Mouse (Mus musculus): ENCODE measurements around the gene Trim47.
"Not testable (repeated sequence)": the region's sequence is repeated elsewhere in the genome, so short reads cannot be mapped to it uniquely, and the experiment has no call there.

Trim47 gene

GRCm38 (mm10) chr11:116134171-116134570, 7.2 kb upstream of the Trim47 start:
- peak in 1 of 2 experiments; percentile 9 for DNase-seq

GRCm38 (mm10) chr11:116133497-116133896, 6.5 kb upstream of the Trim47 start:
- peak in 1 of 2 experiments; percentile 19 for DNase-seq

- DNase-seq: peak; percentile 38 to 53
Observed at GRCm38 (mm10) chr11:116132366-116133333, 5.6 kb upstream of the Trim47 start.

- peak in 1 of 2 experiments; percentile 44 for DNase-seq
Observed at GRCm38 (mm10) chr11:116131349-116132170, 4.5 kb upstream of the Trim47 start.

GRCm38 (mm10) chr11:116130488-116131205, 3.6 kb upstream of the Trim47 start, which contains the start of gene Trim65:
TSS of gene Trim65 (minus strand) at chr11:116131128.
- peak; percentile 88 to 94 for DNase-seq

GRCm38 (mm10) chr11:116129993-116130487, 3.0 kb upstream of the Trim47 start:
- DNase-seq: peak in 1 of 2 experiments; percentile 27

- peak in 1 of 2 experiments; percentile 16 for DNase-seq
Observed at GRCm38 (mm10) chr11:116129091-116129790, 2.2 kb upstream of the Trim47 start.

GRCm38 (mm10) chr11:116127986-116128385, 976 bp upstream of the Trim47 start:
- peak in 1 of 2 experiments; percentile 46 for DNase-seq

GRCm38 (mm10) chr11:116126261-116126660, 749 bp downstream of the Trim47 start:
- peak in 1 of 2 experiments; percentile 5 for DNase-seq

GRCm38 (mm10) chr11:116121731-116122245, 5.2 kb downstream of the Trim47 start:
- DNase-seq: not testable (repeated sequence)

- DNase-seq: no peak
Observed at GRCm38 (mm10) chr11:116117819-116118218, 9.2 kb downstream of the Trim47 start.

- no peak for DNase-seq
Observed at GRCm38 (mm10) chr11:116117241-116117640, 9.8 kb downstream of the Trim47 start.

- no peak for DNase-seq
Observed at GRCm38 (mm10) chr11:116111611-116112203, 15.3 kb downstream of the Trim47 start.

- DNase-seq: no peak
Observed at GRCm38 (mm10) chr11:116111067-116111466, 15.9 kb downstream of the Trim47 start.

- DNase-seq: no peak
Observed at GRCm38 (mm10) chr11:116110540-116110939, 16.5 kb downstream of the Trim47 start.

GRCm38 (mm10) chr11:116110131-116110530, 16.9 kb downstream of the Trim47 start:
- no peak for DNase-seq

- peak in 1 of 2 experiments; percentile 39 for DNase-seq
Observed at GRCm38 (mm10) chr11:116109441-116110081, 17.4 kb downstream of the Trim47 start.

- no peak for DNase-seq
Observed at GRCm38 (mm10) chr11:116108464-116109137, 18.4 kb downstream of the Trim47 start.

- DNase-seq: no peak
Observed at GRCm38 (mm10) chr11:116107777-116108285, 19.2 kb downstream of the Trim47 start.

Data from cerebellum, postnatal 25 days (tissue).